Comparison of ENCODE assay signal across 13 mouse cellular contexts in the genomic region with DNA sequence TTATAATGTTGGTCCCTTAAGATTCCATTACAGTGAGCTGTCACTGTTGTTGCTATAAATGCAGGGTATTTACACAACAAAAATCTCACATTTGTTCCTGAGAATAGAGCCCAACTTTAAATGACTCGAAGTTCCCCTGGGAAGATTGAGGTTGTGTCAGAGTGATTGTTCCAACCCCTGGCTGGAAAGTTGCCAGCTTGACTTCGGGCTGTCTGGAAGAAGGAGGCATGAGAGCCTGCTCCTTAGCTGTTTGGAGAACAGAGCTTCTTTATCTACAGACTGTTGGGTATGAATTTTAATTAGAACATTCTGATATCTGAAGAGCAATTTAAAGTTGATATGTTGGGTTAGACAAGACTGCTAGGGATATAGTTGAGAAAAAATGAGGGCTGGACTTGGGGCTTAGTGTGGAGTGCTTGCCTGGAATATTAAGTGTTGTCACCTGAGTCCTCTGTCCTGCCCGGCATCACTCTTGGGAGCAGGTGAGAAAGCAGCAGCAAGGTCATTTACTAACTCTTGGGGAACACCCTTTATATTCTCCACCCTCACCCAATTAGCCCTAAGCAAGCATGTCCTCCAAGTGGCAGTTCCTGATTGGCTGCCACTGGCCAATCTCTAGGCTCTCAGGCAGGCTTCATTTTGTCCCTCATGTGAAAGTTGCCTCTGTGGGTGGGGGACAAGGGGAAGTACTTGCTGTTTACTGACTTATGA.
DNase-seq lines count a peak whose midpoint lies in the region; ATAC-seq and TF ChIP-seq lines count a peak whose summit lies in the region.
"Had no signal": no experiment of that assay in that cellular context is flagged by ENCODE, and none has a peak within 500 bp of the region (broad histone marks: within the 10 kb centered on the region; RNA-seq: fewer than 3 reads in every experiment).

No protein-coding gene starts in this region.

- H3K4me1 ChIP-seq in hindbrain, postnatal 0 days (ENCODE audit: insufficient read depth, low read length), result no peaks in the 10 kb centered on the region; the same call in 1 of the 2 replicates
- H3K4me1 ChIP-seq: limb, embryonic 13.5 days had no signal

- no peaks in the 10 kb centered on the region for H3K9me3 ChIP-seq in hindbrain, postnatal 0 days (ENCODE audit: low read length)
- H3K9me3 ChIP-seq: embryonic facial prominence, embryonic 15.5 days; limb, embryonic 13.5 days had no signal

- peak; percentile 27 for DNase-seq in gastrocnemius, adult 2 months
- no peak for DNase-seq in gastrocnemius, postnatal 4 days (ENCODE audit: low spot score in 2 of 2)
- DNase-seq in lung, postnatal 10 days, result peak; percentile 32
- DNase-seq in lung, postnatal 4 days, result no peak
- DNase-seq in adrenal gland, postnatal 10 days, result peak; percentile 69
- peak; percentile 65 for DNase-seq in hindbrain, postnatal 0 days (ENCODE audit: low spot score)
- DNase-seq in kidney, adult 9 months, result no peak
- DNase-seq: cerebellum, adult 11-12 months; thymus, postnatal 25 days had no signal

- H3K9ac ChIP-seq in hindbrain, postnatal 0 days (replicated peaks; ENCODE audit: low read length), result no peak overlapping the region
- H3K9ac ChIP-seq: embryonic facial prominence, embryonic 15.5 days; limb, embryonic 13.5 days had no signal

- ATAC-seq in hindbrain, postnatal 0 days, result no peak
- no peak for ATAC-seq in granulocyte monocyte progenitor cell, adult 5-6 weeks (replicated peaks; ENCODE audit: poor library complexity, severe bottlenecking)
- ATAC-seq: CD4-positive, CD25-positive, alpha-beta regulatory T cell, adult 4 months had no signal

- no peak for TF ChIP-seq CTCF in gastrocnemius, adult 2 months (IDR thresholded peaks at IDR 0.05)
- no peak for TF ChIP-seq CTCF in hindbrain, postnatal 0 days (IDR thresholded peaks at IDR 0.05; ENCODE audit: low read depth)

- H3K4me2 ChIP-seq in hindbrain, postnatal 0 days (ENCODE audit: low read depth, low read length), result no peak overlapping the region
- H3K4me2 ChIP-seq: embryonic facial prominence, embryonic 15.5 days; limb, embryonic 13.5 days had no signal

- no peak overlapping the region for H3K4me3 ChIP-seq in gastrocnemius, adult 2 months
- no peak overlapping the region for H3K4me3 ChIP-seq in hindbrain, postnatal 0 days (ENCODE audit: low read length)
- H3K4me3 ChIP-seq: embryonic facial prominence, embryonic 15.5 days; limb, embryonic 13.5 days had no signal

- intact Hi-C loops in gastrocnemius, adult 2 months (cut with DNase I), result no loop called here

- H3K27me3 ChIP-seq in hindbrain, postnatal 0 days (ENCODE audit: insufficient read depth, low read length), result no peaks in the 10 kb centered on the region
- H3K27me3 ChIP-seq: embryonic facial prominence, embryonic 15.5 days; limb, embryonic 13.5 days had no signal

- no peaks in the 10 kb centered on the region for H3K36me3 ChIP-seq in hindbrain, postnatal 0 days (ENCODE audit: insufficient read depth, low read length)
- H3K36me3 ChIP-seq: embryonic facial prominence, embryonic 15.5 days; limb, embryonic 13.5 days had no signal

- WGBS in hindbrain, postnatal 0 days, result 45% methylated on average over 3 of the region's 3 CpGs

- H3K27ac ChIP-seq in gastrocnemius, adult 2 months, result no peak overlapping the region
- no peak overlapping the region for H3K27ac ChIP-seq in hindbrain, postnatal 0 days
- H3K27ac ChIP-seq: embryonic facial prominence, embryonic 15.5 days; limb, embryonic 13.5 days had no signal

Comparison
In these comparisons a context has a peak if more than half of its experiments do, and no peak if none do; other contexts are left out.
1. DNase-seq: peak in gastrocnemius, adult 2 months (single experiment), lung, postnatal 10 days (single experiment), adrenal gland, postnatal 10 days (single experiment) and hindbrain, postnatal 0 days (single experiment); none in gastrocnemius, postnatal 4 days (0 of 2), lung, postnatal 4 days (0 of 2) and kidney, adult 9 months (single experiment).